Mouse (Mus musculus): ENCODE data around the gene Arg1.

DNA sequence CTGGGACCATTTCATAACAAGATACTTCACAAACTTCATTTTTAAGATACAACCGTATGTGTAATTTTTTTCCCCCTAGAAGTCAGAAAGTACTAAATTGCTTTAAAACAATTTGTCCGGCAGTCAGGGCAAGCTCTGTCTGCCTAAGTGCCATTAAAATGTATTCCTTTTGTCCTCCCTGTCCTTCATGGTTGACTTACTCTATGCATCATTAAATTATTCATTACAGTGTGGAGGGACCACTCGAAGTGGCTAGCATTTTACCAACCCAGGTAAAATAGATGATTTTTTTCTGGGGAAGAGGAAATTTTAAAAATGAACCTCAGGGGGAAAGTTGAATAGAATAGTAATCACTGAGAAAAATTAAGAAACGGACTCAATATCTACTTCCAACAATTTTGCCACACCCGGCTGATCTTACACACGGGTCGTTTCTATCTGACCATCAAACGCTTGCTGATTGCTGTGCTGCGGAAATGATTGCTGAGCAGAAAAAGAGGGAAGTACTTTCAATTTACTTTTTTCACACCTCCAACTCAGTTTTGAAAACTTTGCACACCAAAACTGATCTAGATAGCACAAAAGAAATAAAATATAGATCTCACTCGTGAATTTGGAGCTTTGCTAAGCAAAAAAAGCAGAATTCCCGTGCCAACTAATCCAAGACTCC is 46.7 kb upstream of the Arg1 start:
- TF ChIP-seq CTCF (IDR thresholded peaks at IDR 0.05; ENCODE audit: low read depth) (no peak), EP300 (optimal IDR thresholded peaks at IDR 0.05) (no peak)
